Mouse (Mus musculus) retina, embryonic 14.5 days (tissue): ENCODE measurements around the gene Ceacam2.
"Not testable (repeated sequence)": the region's sequence is repeated elsewhere in the genome, so short reads cannot be mapped to it uniquely, and the experiment has no call there.

ENCODE experiments used
- DNase-seq: peaks from one replicate; pipeline ENCODE4 v3.0.0-alpha.2; 2015; ENCODE audit warnings: low spot score

Ceacam2 gene

DNA sequence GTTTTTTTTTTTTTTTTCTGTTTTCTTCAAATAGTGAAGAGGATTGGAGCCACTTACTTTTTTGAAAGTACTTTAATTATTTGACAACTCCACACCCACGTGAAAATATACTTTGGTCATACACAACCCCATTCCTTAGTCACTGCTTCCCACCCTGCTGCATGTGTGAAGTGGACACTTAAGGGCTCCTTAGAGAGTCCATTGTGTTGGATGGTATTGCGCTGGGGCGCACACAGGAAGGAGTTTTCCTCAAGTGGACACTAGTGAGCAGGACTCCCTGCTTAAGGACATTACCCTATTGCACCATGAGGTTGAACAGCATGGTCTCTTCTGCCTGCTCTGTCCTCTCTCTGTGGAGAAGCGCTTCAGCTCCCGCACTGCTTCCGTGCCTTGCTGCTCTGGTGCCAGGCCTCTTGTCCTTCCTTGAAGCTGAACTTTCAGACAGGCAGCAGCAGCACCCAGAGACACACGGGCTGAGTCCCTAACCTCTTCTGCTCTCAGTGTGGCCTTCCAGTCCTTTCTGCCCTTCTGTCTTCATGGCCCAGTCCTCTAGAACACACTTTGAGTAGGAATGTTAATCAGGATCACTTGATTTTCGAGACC is 56.4 kb downstream of the Ceacam2 start:
- no peak for DNase-seq

DNA sequence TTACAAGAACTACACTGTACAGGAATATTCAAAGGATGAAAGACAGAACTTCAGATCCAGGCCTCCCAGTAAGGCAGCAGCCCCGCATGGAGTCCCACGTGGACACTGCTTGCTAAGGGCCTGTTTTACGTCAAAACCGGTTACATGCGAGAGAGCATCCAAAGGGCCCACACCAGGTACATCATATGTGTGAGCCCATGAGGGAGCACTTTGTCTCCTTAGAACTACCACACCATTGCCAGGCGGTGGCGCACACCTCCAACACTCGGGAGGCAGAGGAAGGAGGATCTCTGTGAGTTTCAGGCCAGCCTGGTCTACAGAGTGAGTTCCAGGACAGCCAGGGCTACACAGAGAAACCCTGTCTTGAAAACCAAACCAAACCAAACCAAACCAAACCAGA is 58.9 kb downstream of the Ceacam2 start:
- DNase-seq = not testable (repeated sequence)

DNA sequence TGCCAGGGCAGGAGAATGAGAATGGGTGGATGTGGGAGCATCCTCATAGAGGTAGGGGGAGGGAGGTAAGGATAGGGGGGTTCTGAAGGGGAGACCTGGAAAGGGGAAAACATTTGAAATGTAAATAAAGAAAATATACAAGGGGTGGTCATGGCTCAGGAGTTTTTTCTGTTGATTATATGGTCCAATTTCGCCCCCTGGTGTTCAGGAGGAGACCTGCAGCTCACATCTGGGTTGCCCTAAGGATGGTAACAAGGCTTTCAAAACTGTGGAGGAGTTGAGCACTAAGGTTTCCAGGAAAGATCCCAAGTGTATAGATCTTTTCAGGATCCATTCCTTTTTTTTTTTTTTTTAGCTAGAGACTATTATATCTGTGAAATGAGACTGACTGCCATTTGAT is 60.2 kb downstream of the Ceacam2 start:
- DNase-seq = peak; percentile 69

DNA sequence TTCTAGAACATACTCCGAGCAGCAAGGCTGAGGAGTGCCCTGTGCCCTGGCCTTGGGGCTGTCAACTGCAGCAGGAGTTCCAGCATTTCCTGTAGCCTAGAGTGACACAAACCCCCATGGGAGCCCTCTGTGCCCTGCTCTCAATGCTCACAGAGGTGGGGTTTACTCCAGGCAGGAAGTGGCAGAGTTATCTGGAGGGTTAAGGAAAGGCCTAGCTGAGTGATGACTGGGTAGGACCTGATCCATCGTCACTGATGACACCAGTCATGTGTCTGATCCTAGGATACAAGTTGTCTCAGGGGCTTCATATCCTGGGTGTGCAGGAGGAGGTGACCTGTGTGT is 61.9 kb downstream of the Ceacam2 start:
- not testable (repeated sequence) for DNase-seq

DNA sequence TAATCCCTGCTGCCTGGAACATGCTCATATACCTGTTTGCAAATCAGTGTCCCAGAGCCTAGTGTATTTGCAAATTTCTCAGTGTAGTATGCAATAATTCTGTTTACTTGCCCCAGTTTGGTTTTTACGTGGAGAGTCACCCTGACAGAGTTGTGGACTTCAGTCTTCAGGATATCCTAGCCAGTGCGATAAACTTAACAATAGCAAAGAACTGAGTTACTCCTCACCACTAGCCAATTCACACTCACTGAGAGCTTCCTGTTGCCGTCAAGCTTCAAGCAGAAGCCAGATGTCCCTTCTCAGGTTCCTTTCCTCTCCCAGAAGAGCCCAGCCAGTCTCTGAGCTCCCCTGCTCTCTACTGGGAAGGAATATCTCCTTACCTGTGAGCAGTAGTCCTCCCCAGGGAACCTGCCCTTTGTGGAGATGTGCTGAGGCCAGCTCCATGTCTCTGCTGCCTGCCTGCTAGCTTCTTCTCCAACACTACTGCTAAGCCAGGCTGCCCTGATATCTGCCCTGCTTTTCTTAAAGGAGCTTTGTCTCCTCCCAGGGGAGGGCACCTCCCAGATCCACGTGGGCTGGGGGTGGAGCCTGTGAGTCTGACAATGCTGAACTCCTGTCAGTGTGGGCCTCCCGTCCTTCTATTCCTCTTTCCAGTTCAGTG is 62.4 kb downstream of the Ceacam2 start, which contains the start of gene Ceacam1:
Gene Ceacam1, minus strand, starts transcription at position 513 of the 661 bp plus-strand sequence.
- peak; percentile 36 for DNase-seq

DNA sequence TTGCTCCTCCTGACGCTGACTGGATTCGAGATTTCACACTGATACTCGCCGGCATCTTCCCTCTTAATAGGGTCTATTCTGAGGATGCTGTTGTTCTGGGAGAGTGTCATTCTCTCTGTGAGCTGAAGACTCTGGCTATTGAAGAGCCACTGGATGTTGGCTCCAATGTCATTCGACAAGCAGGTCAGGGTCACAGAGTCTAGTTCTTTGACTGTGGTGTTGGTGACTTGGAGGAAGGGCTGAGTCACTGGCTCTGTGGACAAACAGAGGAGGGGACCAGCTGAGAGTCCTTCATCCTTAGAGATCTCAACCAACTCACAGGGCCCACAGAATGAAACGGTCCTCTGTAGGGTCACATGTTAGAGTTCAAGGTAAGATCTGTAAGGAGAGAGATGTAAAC is 67.8 kb downstream of the Ceacam2 start:
- not testable (repeated sequence) for DNase-seq
